Mouse (Mus musculus) bone marrow, adult 2 months (tissue): Measurements from ENCODE around the gene Ddx21.

Experiments
- CTCF ChIP-seq: fragments of 200-500 bp; IDR thresholded peaks from 2 replicates; pipeline ENCODE4 v1.5.1; 2011; ENCODE audit warnings: low read length, control low read depth; ENCODE audit not compliant: control insufficient read depth, insufficient read depth
- POLR2A ChIP-seq: fragments of 200-500 bp; IDR thresholded peaks from 2 replicates; pipeline ENCODE4 v1.6.1; 2011; ENCODE audit warnings: low read depth, mild to moderate bottlenecking, control low read depth, low read length, borderline replicate concordance; ENCODE audit not compliant: control insufficient read depth

GRCm38 (mm10) chr10:62550787-62551300 lies 51.2 kb downstream of the Ddx21 start:
- TF ChIP-seq CTCF = no peak
- TF ChIP-seq POLR2A = no peak
